Mouse (Mus musculus) lung, embryonic 16.5 days (tissue): ENCODE results near the gene Lpcat4. TPM values are rescaled to one million over a fixed set of nuclear protein-coding genes. Genes with fewer than 3 reads are reported as not detected.

Source experiments
- ATAC-seq: fragments of 200-750 bp; cut with Nextera tagmentation; 2 replicates; pipeline ENCODE4 v1.8.0; 2017; ENCODE audit warnings: low read depth, mild to moderate bottlenecking, moderate library complexity
- H3K27ac ChIP-seq: fragments of 300-500 bp; sonication (generic); 2 replicates; pipeline ENCODE4 v1.5.1; 2014; ENCODE audit warnings: mild to moderate bottlenecking, control low read depth, low read length
- H3K27me3 ChIP-seq: fragments of 300-500 bp; sonication (generic); 2 replicates; pipeline ENCODE4 v1.6.1; 2014; ENCODE audit warnings: low read depth, low read length, mixed read lengths; ENCODE audit not compliant: control insufficient read depth, insufficient read depth
- H3K36me3 ChIP-seq: fragments of 300-500 bp; sonication (generic); 2 replicates; pipeline ENCODE4 v1.6.1; 2014; ENCODE audit warnings: low read length; ENCODE audit not compliant: control insufficient read depth, insufficient read depth
- H3K4me1 ChIP-seq: fragments of 300-500 bp; sonication (generic); replicated peaks from 2 replicates; pipeline ENCODE4 v1.6.1; 2014; ENCODE audit warnings: low read length, mixed read lengths; ENCODE audit not compliant: control insufficient read depth, insufficient read depth
- H3K4me2 ChIP-seq: fragments of 300-500 bp; sonication (generic); 2 replicates; pipeline ENCODE4 v1.6.1; 2014; ENCODE audit warnings: low read depth, low read length, control low read depth
- H3K4me3 ChIP-seq: fragments of 300-500 bp; sonication (generic); 2 replicates; pipeline ENCODE4 v1.5.1; 2014; ENCODE audit warnings: mild to moderate bottlenecking, low read length, control low read depth
- H3K9ac ChIP-seq: fragments of 300-500 bp; sonication (generic); 2 replicates; pipeline ENCODE4 v1.6.1; 2014; ENCODE audit warnings: low read length, control low read depth
- H3K9me3 ChIP-seq: fragments of 300-500 bp; sonication (generic); 2 replicates; pipeline ENCODE4 v1.6.1; 2016; ENCODE audit warnings: low read length; ENCODE audit not compliant: control insufficient read depth
- WGBS: fragments of 180-500 bp; shearing (Covaris S2); extraction: QIAGEN DNeasy Blood & Tissue Kit; methylation state at CpG from one replicate; pipeline ENCODE4 v1.1.7; 2014; 5-methylcytosine and 5-hydroxymethylcytosine counted together
- polyA plus RNA-seq: library from polyadenylated mRNA; unstranded; fragments of >200 nt; fragmentation: Nextera tagmentation; extraction: Ambion mirVana; gene quantifications from 2 replicates; pipeline ENCODE4 v1.2.1, GENCODE M21; 2015

The Lpcat4 gene
- polyA plus RNA-seq, 1 experiment from 2014 or later, result 17.3 TPM

DNA sequence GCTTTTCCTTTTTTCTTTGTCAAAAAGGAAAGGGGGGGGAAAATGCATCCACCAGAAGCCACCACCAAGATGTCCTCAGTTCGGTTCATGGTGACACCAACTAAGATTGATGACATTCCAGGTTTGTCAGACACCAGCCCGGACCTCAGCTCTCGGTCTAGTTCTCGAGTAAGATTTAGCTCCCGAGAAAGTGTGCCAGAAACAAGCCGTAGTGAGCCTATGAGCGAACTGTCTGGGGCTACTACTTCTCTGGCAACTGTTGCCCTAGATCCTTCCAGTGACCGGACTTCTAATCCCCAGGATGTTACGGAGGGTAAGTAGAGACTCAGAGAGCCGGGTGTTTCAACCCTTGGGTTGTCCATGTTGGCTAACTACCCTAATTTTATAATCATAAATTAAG, 27.5 kb downstream of the Lpcat4 start:
- peak overlapping the region; percentile 81 for H3K9ac ChIP-seq
- 26% methylated on average over 10 of the region's 10 CpGs for whole genome bisulfite sequencing
- peaks cover 14% of the 10 kb centered on the region for H3K4me1 ChIP-seq
- H3K36me3 ChIP-seq, result no peaks in the 10 kb centered on the region
- H3K27me3 ChIP-seq, result no peaks in the 10 kb centered on the region
- H3K27ac ChIP-seq, result no peak overlapping the region
- peak overlapping the region; percentile 96 for H3K4me3 ChIP-seq
- H3K9me3 ChIP-seq, result no peaks in the 10 kb centered on the region
- H3K4me2 ChIP-seq, result peak overlapping the region; percentile 82
- no peak for ATAC-seq

DNA sequence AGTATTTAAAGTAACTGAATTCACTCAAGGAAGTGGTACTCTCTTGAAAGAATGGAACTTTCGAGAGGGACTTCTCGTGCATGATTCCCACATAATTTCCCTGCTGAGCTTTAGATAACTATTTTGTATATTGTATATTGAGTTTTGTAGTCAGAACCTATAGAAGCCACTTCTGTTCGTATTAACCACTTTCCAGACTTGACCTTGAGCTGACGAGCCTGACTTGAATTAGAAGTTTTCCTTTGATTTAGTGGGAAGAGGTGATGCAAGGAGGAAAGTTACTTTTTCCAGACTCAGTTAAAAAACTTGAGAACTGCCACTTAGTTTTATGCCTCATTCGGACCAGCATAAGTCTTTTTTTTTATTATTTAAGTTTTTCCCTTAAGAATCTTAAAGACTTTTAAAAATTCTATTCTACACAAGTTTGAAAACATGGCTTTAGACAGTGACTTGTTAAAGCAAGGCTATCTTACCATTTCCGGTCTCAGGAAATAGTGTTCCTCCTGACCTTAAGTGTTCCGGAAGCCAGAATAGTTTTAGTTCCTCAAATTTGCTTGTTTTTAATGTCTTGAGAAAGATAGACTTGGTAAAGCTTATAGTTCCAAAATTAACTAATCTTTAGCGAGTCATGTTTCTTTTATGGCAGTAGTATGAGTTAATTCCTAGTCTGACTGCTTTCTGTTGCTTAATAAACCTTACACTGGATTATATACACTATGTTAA, 28.4 kb downstream of the Lpcat4 start:
- Histone ChIP-seq H3K36me3 (no peaks in the 10 kb centered on the region), H3K27ac (no peak overlapping the region), H3K4me2 (peak overlapping the region; percentile 82), H3K27me3 (no peaks in the 10 kb centered on the region), H3K9me3 (no peaks in the 10 kb centered on the region), H3K9ac (no peak overlapping the region), H3K4me3 (peak overlapping the region; percentile 34), H3K4me1 (peaks cover 14% of the 10 kb centered on the region)
- ATAC-seq, result no peak
- WGBS, result 67% methylated on average over 8 of the region's 8 CpGs

DNA sequence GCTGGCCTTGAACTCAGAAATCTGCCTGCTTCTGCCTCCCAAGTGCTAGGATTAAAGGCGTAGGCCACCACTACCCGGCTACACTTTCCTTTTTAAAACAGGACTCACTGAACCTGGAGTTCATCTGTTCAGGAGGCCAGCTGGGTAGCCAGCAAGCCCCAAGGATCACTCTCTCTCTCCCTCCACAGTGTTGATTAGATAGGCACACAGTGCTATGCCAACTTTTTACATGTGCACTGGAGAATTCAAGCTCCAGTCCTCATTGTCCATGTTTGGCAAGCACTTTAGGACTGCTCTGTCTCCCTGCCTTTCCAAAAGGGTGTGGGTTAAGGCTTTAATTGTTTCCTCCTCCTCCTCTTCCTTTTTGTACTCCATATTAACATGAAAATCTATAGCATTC, 30.7 kb downstream of the Lpcat4 start:
- no peaks in the 10 kb centered on the region for H3K9me3 ChIP-seq
- H3K4me2 ChIP-seq, result no peak overlapping the region
- H3K4me1 ChIP-seq, result peaks cover 6% of the 10 kb centered on the region
- no peak overlapping the region for H3K27ac ChIP-seq
- no peaks in the 10 kb centered on the region for H3K27me3 ChIP-seq
- H3K4me3 ChIP-seq, result no peak overlapping the region
- H3K9ac ChIP-seq, result no peak overlapping the region
- H3K36me3 ChIP-seq, result no peaks in the 10 kb centered on the region
- WGBS, result 82% methylated on average over 2 of the region's 2 CpGs
- no peak for ATAC-seq

DNA sequence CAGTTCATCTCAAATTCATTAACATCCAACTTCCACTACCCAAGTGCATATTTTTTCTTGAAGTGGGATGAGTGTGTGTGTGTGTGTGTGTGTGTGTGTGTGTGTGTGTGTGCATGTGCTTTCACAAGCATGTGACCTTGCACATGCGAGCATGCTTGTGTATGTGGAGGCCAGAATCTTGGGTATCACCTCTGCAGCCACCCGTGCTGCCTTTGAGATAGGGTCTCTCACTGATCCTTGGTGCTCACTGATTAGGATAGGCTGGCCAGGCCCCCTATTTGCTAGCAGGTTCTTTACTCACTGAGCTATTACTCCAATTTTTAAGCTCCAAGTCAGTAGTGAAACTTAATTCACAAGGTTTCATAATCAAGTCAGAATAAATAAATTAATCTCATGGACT, 33.6 kb downstream of the Lpcat4 start:
- Histone ChIP-seq H3K4me1 (no peaks in the 10 kb centered on the region), H3K4me2 (no peak overlapping the region), H3K27me3 (no peaks in the 10 kb centered on the region), H3K9ac (no peak overlapping the region), H3K9me3 (no peaks in the 10 kb centered on the region), H3K4me3 (no peak overlapping the region), H3K27ac (no peak overlapping the region), H3K36me3 (no peaks in the 10 kb centered on the region)
- ATAC-seq, result no peak
- 76% methylated on average over 2 of the region's 2 CpGs for WGBS

DNA sequence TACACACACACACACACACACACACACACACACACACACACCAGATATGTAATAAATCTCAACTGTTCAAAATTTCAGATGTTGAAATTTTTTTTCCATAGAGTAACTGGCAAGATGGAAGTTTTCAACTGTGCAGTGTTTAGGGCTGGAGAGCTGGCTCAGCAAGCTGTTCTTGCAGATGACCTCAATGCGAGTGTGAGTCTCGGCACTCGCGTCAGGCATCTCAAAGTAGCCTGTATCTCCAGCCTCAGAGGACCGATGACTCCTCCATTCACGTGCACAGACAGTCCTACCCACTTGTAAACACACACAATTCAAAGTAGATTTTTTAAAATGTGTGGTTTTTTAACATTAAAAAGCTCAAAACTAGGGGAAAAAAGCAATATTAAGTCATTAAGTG, 34.2 kb downstream of the Lpcat4 start:
- H3K4me1 ChIP-seq, result no peaks in the 10 kb centered on the region
- no peak overlapping the region for H3K4me3 ChIP-seq
- 86% methylated on average over 6 of the region's 6 CpGs for WGBS
- H3K4me2 ChIP-seq, result no peak overlapping the region
- H3K9ac ChIP-seq, result no peak overlapping the region
- no peak overlapping the region for H3K27ac ChIP-seq
- no peaks in the 10 kb centered on the region for H3K9me3 ChIP-seq
- H3K27me3 ChIP-seq, result no peaks in the 10 kb centered on the region
- H3K36me3 ChIP-seq, result no peaks in the 10 kb centered on the region
- ATAC-seq, result no peak

DNA sequence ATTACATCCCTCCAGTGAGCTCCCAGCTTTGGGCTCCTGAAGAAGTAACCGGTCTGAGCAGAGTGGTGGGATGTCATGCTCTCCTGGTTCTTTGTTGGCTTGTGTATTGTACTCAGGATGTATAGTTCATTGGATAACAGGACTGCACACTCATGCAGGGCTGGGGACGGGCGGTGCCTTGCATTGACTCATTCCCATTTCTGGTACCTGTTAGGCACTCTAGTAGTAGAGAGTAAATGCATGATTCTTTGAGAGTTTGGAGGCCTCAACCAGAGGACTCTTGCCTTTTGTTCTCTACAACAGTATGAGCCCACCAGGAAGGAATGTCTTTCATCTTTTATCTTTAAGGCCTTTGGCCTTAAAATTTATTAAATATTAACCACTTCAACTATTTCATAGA, 37.6 kb downstream of the Lpcat4 start:
- Histone ChIP-seq H3K4me2 (no peak overlapping the region), H3K4me1 (0 out of 2 replicates have a peak, but pooled peaks cover 2% of the 10 kb centered on the region), H3K9me3 (no peaks in the 10 kb centered on the region), H3K9ac (no peak overlapping the region), H3K27me3 (no peaks in the 10 kb centered on the region), H3K36me3 (no peaks in the 10 kb centered on the region), H3K4me3 (no peak overlapping the region), H3K27ac (no peak overlapping the region)
- WGBS, result 70% methylated on average over 3 of the region's 3 CpGs
- ATAC-seq, result no peak

DNA sequence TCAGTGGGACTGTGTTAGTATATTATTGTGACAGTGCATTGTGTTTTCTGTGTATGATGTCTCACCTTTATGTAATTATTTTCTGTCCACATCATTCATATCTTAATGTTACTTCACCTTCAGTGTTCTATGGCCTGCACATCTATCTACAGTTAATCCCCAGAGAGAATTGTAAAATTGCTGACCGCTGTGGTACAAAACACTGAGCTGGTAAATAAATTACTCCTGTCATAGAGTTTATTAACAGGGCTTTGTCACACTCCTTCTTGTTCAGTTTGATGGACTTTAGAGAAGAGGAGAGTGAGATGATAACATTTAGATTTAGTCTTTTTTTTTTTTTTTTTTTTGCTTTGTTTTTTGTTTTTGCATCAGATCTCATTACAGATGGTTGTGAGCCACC, 43.6 kb downstream of the Lpcat4 start:
- Histone ChIP-seq H3K27me3 (no peaks in the 10 kb centered on the region), H3K36me3 (no peaks in the 10 kb centered on the region), H3K9ac (no peak overlapping the region), H3K27ac (no peak overlapping the region), H3K4me2 (no peak overlapping the region), H3K4me1 (peaks cover 2% of the 10 kb centered on the region; the same call in 1 of the 2 replicates), H3K4me3 (no peak overlapping the region), H3K9me3 (no peaks in the 10 kb centered on the region)
- ATAC-seq, result no peak
- 89% methylated on average over 1 of the region's 1 CpGs for WGBS

DNA sequence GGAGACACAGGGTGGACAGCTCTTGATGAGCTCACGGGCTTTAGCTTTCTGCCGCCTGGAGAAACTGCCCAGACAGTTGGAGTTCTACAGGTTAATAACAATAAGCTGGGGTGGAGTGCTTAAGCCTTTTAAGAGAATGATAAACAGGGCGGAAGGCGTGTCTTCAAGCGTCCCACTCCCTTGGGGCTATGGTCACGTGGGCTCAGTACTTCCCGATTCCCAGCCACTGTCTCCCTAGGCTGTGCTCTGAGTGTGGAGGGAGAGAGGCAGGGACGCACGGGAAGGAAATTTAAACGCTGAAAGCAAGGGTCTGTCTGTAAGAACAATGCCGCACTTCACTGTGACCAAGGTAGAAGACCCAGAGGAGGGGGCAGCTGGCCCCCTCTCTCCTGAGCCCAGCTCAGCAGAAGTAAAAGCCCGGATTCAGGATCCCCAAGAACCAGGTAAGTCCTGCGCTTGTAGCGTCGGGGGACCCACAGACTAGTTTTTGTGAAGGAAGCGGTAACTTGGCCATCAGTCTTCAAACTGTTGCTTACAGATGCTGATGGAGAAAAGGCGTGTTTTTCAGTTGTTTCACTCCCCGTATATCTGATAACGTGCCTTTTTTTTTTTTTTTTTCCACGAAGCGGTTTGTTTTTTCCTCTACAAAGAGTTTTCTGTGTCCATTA, 45.2 kb downstream of the Lpcat4 start:
- WGBS, result under 1% methylated on average over 21 of the region's 21 CpGs
- no peaks in the 10 kb centered on the region for H3K9me3 ChIP-seq
- H3K4me1 ChIP-seq, result peaks cover under 1% of the 10 kb centered on the region; the same call in 1 of the 2 replicates
- no peaks in the 10 kb centered on the region for H3K36me3 ChIP-seq
- H3K27ac ChIP-seq, result peak overlapping the region; percentile 66
- H3K27me3 ChIP-seq, result no peaks in the 10 kb centered on the region
- peak overlapping the region; percentile 67 for H3K4me3 ChIP-seq
- H3K9ac ChIP-seq, result peak overlapping the region; percentile 74
- ATAC-seq, result peak; percentile 98
- H3K4me2 ChIP-seq, result peak overlapping the region; percentile 94

DNA sequence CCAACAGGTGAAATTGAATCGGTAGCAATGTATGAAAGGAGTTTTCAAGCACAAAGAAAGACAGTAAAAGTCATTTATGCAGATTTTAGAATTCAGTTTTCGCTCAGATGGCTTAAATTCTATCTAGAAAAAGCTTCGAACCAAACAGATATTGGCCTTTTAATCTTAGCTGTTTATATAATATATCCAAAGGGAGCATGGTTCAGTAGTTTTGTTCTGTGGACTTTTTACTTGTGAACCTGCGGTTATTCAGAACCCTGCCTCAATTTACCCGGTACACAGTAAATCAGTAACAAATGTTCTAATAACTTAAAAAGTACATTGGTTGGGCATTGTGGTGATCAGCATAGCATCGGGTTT, 45.7 kb downstream of the Lpcat4 start:
- no peak for ATAC-seq
- Histone ChIP-seq H3K27me3 (no peaks in the 10 kb centered on the region), H3K27ac (no peak overlapping the region), H3K4me3 (peak overlapping the region; percentile 67), H3K9me3 (no peaks in the 10 kb centered on the region), H3K4me1 (no peaks in the 10 kb centered on the region; the same call in 1 of the 2 replicates), H3K9ac (peak overlapping the region; percentile 74), H3K4me2 (peak overlapping the region; percentile 94), H3K36me3 (no peaks in the 10 kb centered on the region)
- 47% methylated on average over 6 of the region's 6 CpGs for WGBS
